ENCODE assay signal across 18 mouse cellular contexts in the genomic region with DNA sequence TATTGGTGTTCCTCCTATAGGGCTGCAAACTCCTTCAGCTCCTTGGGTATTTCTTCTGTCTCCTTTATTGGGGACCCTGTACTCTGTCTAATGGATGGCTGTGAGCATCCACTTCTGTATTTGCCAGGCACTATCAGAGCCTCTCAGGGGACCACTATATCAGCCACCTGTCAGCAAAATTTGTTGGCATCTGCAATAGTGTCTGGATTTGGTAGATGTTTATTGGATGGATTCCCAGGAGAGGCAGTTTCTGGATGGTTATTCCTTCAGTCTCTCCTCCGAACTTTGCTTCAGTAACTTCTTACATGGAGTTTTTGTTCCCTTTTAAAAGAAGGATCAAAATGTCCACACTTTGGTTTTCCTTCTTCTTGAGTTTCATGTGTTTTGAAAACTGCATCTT.
DNase-seq lines count a peak whose midpoint lies in the region.
"Had no signal": no experiment of that assay in that cellular context is flagged by ENCODE, and none has a peak within 500 bp of the region (broad histone marks: within the 10 kb centered on the region; RNA-seq: fewer than 3 reads in every experiment).

No protein-coding gene starts in this region.

- peak; percentile 1 to 3 for DNase-seq in cerebellum, postnatal 10 days
- DNase-seq in cerebellum, adult 11 months, result no peak
- DNase-seq in 3T3-L1 (ENCODE audit: low read depth, low spot score) (peak; percentile 72), adipocyte (ENCODE audit: low spot score) (peak; percentile 88)
- no peak for DNase-seq in heart, adult 9 months (ENCODE audit: low spot score in 2 of 2)
- no peak for DNase-seq in layer of hippocampus, adult 9-10 months (ENCODE audit: low spot score)
- DNase-seq: adrenal gland, adult 2 months; adrenal gland, adult 8-10 months; adrenal gland, postnatal 10 days; adrenal gland, postnatal 14 days; adrenal gland, postnatal 25 days; adrenal gland, postnatal 36 days; B cell, adult 2 months; cerebellum, adult 11-12 months; cerebellum, adult 18-20 months; cerebellum, adult 2 months; cerebellum, adult 8-10 months; cerebellum, adult 9-10 months had no signal

Comparison
In these comparisons a context has a peak if more than half of its experiments do, and no peak if none do; other contexts are left out.
1. DNase-seq: peak in cerebellum, postnatal 10 days (2 of 2), 3T3-L1 (single experiment) and adipocyte (single experiment); none in cerebellum, adult 11 months (single experiment), heart, adult 9 months (0 of 2) and layer of hippocampus, adult 9-10 months (single experiment).